ENCODE assay signal across 8 mouse cellular contexts in the genomic region with DNA sequence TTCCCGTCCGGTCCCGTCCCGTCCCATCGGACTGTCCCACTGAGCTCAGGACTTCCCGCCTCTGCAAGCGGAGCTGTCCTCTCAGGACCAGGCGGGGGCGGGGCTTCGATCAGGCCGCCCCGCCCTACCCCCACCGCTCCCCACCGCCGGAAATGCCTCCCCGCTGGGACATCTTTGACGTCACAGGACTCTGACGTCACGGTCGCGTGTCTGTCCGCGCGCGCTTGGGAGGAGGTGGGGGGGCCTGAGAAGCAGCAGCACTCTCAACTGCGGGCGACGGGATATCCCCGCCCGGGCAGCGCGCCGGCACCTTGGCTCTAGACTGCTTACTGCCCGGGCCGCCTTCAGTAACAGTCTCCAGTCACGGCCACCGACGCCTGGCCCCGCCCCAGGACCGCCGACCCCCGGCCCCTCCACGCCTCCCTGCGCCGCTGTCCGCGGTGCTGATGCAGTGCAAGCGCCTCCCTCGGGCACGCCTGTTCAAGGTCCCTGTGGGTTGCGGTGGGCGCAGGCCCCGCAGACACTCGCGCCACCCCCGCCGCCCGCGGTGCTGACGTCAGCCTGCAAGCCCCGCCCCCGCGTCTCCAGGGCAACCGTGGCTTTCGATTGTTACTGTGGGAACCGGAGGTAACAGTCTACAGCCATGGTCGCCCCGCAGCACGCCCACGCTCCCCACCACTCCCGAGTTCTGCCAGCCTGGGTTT. TPM values are rescaled to one million over a fixed set of nuclear protein-coding genes. Genes with fewer than 3 reads are reported as not detected.
A peak's percentile ranks its signal among the peaks of the same experiment; 100 is the strongest.
DNase-seq lines count a peak whose midpoint lies in the region; ATAC-seq and TF ChIP-seq lines count a peak whose summit lies in the region.

No protein-coding gene starts in this region.

- no peak overlapping the region for H3K9ac ChIP-seq in heart, postnatal 0 days (replicated peaks; ENCODE audit: low read depth, low read length)
- peak overlapping the region; percentile 31 for H3K9ac ChIP-seq in liver, embryonic 16.5 days (ENCODE audit: low read depth, low read length)
- peak overlapping the region; percentile 74 for H3K9ac ChIP-seq in neural tube, embryonic 13.5 days

- peak; percentile 68 for ATAC-seq in heart, postnatal 0 days (ENCODE audit: insufficient read depth, low read depth)
- ATAC-seq in liver, embryonic 16.5 days (ENCODE audit: low read depth), result peak; percentile 62
- peak; percentile 61 for ATAC-seq in neural tube, embryonic 13.5 days (ENCODE audit: low read depth)

- H3K27ac ChIP-seq in bone marrow macrophage, adult 2 months (ENCODE audit: insufficient read depth, low read depth, low read length), result no peak overlapping the region
- H3K27ac ChIP-seq in forebrain, embryonic 10.5 days, result peak overlapping the region; percentile 76
- no peak overlapping the region for H3K27ac ChIP-seq in heart, postnatal 0 days (ENCODE audit: low read depth)
- no peak overlapping the region for H3K27ac ChIP-seq in liver, embryonic 16.5 days (ENCODE audit: low read length)
- peak overlapping the region; percentile 89 for H3K27ac ChIP-seq in neural tube, embryonic 13.5 days (replicated peaks)
- peak overlapping the region; percentile 14; the same call in 1 of the 2 replicates for H3K27ac ChIP-seq in testis, adult 2 months (ENCODE audit: control insufficient read depth, insufficient read depth, low read depth, low read length)

- H3K9me3 ChIP-seq in forebrain, embryonic 10.5 days, result no peaks in the 10 kb centered on the region
- H3K9me3 ChIP-seq in heart, postnatal 0 days (replicated peaks; ENCODE audit: control insufficient read depth, low read length), result no peaks in the 10 kb centered on the region
- no peaks in the 10 kb centered on the region for H3K9me3 ChIP-seq in liver, embryonic 16.5 days (replicated peaks; ENCODE audit: control insufficient read depth, low read length)
- H3K9me3 ChIP-seq in neural tube, embryonic 13.5 days, result no peaks in the 10 kb centered on the region

- peak; percentile 96 for DNase-seq in CD4-positive, CD25-positive, alpha-beta regulatory T cell, adult 2 months (ENCODE audit: low read depth, low spot score)
- peak; percentile 86 for DNase-seq in forebrain, embryonic 10.5 days (ENCODE audit: extremely low spot score, low spot score)
- DNase-seq in heart, postnatal 0 days (ENCODE audit: low spot score), result peak; percentile 74
- peak; percentile 93 to 95 for DNase-seq in kidney, postnatal 4 days

- peaks cover 76% of the 10 kb centered on the region for H3K27me3 ChIP-seq in forebrain, embryonic 10.5 days (ENCODE audit: poor library complexity, severe bottlenecking)
- peaks cover 44% of the 10 kb centered on the region for H3K27me3 ChIP-seq in heart, postnatal 0 days (ENCODE audit: control insufficient read depth, insufficient read depth, low read length)
- peaks cover 64% of the 10 kb centered on the region for H3K27me3 ChIP-seq in liver, embryonic 16.5 days (ENCODE audit: control insufficient read depth, insufficient read depth, low read depth, low read length)
- peaks cover 48% of the 10 kb centered on the region for H3K27me3 ChIP-seq in neural tube, embryonic 13.5 days
- peaks cover 2% of the 10 kb centered on the region for H3K27me3 ChIP-seq in testis, adult 2 months (ENCODE audit: control insufficient read depth, insufficient read depth, low read length)

- no peak for TF ChIP-seq EP300 in heart, postnatal 0 days (IDR thresholded peaks at IDR 0.05; ENCODE audit: low read depth)

- WGBS in forebrain, embryonic 10.5 days, result under 1% methylated on average over 69 of the region's 71 CpGs
- WGBS in heart, postnatal 0 days, result under 1% methylated on average over 65 of the region's 71 CpGs
- WGBS in liver, embryonic 16.5 days (ENCODE audit: insufficient replicate concordance), result under 1% methylated on average over 71 of the region's 71 CpGs
- under 1% methylated on average over 61 of the region's 71 CpGs for WGBS in neural tube, embryonic 13.5 days

- peak overlapping the region; percentile 75 for H3K4me2 ChIP-seq in heart, postnatal 0 days (ENCODE audit: low read depth, low read length)
- H3K4me2 ChIP-seq in liver, embryonic 16.5 days (ENCODE audit: low read depth, low read length), result peak overlapping the region; percentile 91
- peak overlapping the region; percentile 91 for H3K4me2 ChIP-seq in neural tube, embryonic 13.5 days

- no peak for TF ChIP-seq CTCF in bone marrow macrophage, adult 2 months (IDR thresholded peaks at IDR 0.05; ENCODE audit: low read depth, low read length)
- no peak for TF ChIP-seq CTCF in heart, postnatal 0 days (IDR thresholded peaks at IDR 0.05; ENCODE audit: low read depth)
- TF ChIP-seq CTCF in testis, adult 2 months (IDR thresholded peaks at IDR 0.05; ENCODE audit: control insufficient read depth, insufficient read depth, insufficient replicate concordance, low read depth, low read length), result no peak

- H3K4me3 ChIP-seq in bone marrow macrophage, adult 2 months (ENCODE audit: insufficient read depth, low read length), result peak overlapping the region; percentile 74
- H3K4me3 ChIP-seq in forebrain, embryonic 10.5 days, result peak overlapping the region; percentile 72
- peak overlapping the region; percentile 58 for H3K4me3 ChIP-seq in heart, postnatal 0 days (ENCODE audit: low read depth, low read length)
- peak overlapping the region; percentile 70 for H3K4me3 ChIP-seq in liver, embryonic 16.5 days (ENCODE audit: low read depth, low read length)
- H3K4me3 ChIP-seq in neural tube, embryonic 13.5 days, result peak overlapping the region; percentile 69
- peak overlapping the region; percentile 68 for H3K4me3 ChIP-seq in testis, adult 2 months (ENCODE audit: control insufficient read depth, low read depth, low read length)

- H3K4me1 ChIP-seq in bone marrow macrophage, adult 2 months (ENCODE audit: control insufficient read depth, insufficient read depth, low read length), result peaks cover 15% of the 10 kb centered on the region
- H3K4me1 ChIP-seq in forebrain, embryonic 10.5 days, result peaks cover 68% of the 10 kb centered on the region
- peaks cover 14% of the 10 kb centered on the region for H3K4me1 ChIP-seq in heart, postnatal 0 days (ENCODE audit: control insufficient read depth, insufficient read depth)
- H3K4me1 ChIP-seq in liver, embryonic 16.5 days (ENCODE audit: control insufficient read depth, low read depth, low read length), result peaks cover 48% of the 10 kb centered on the region
- H3K4me1 ChIP-seq in neural tube, embryonic 13.5 days (replicated peaks), result peaks cover 65% of the 10 kb centered on the region
- peaks cover 13% of the 10 kb centered on the region for H3K4me1 ChIP-seq in testis, adult 2 months (ENCODE audit: control insufficient read depth, insufficient read depth, low read length)

- H3K36me3 ChIP-seq in forebrain, embryonic 10.5 days (replicated peaks), result peaks cover 22% of the 10 kb centered on the region
- no peaks in the 10 kb centered on the region; the same call in 1 of the 2 replicates for H3K36me3 ChIP-seq in heart, postnatal 0 days (replicated peaks; ENCODE audit: control insufficient read depth, insufficient read depth, low read length)
- H3K36me3 ChIP-seq in liver, embryonic 16.5 days (ENCODE audit: control insufficient read depth, insufficient read depth), result no peaks in the 10 kb centered on the region
- H3K36me3 ChIP-seq in neural tube, embryonic 13.5 days, result peaks cover 20% of the 10 kb centered on the region
- no peaks in the 10 kb centered on the region for H3K36me3 ChIP-seq in testis, adult 2 months (ENCODE audit: control insufficient read depth, insufficient read depth, low read length)

- no peak for TF ChIP-seq POLR2A in bone marrow macrophage, adult 2 months (IDR thresholded peaks at IDR 0.05; ENCODE audit: borderline replicate concordance, low read depth, low read length)
- peak; percentile 64; the same call in 1 of the 2 replicates for TF ChIP-seq POLR2A in testis, adult 2 months (IDR thresholded peaks at IDR 0.05; ENCODE audit: control insufficient read depth, low read depth, low read length)

RNA-seq across cellular contexts. Expression of a gene that starts 3.9 kb away (rescaled TPM):
- polyA plus RNA-seq in bone marrow macrophage, adult 2 months (2012; ENCODE audit: insufficient read depth, insufficient read length, missing spikeins), result not detected in 2 replicates
- polyA plus RNA-seq in forebrain, embryonic 10.5 days (2016; fragmentation: Nextera tagmentation; extraction: Ambion mirVana), result 0.12 and 0.21 TPM in 2 replicates
- 17.8 and 19.5 TPM in 2 replicates for total RNA-seq in heart, postnatal 0 days (2014; rRNA removed; ENCODE audit: low replicate concordance)
- polyA plus RNA-seq in heart, postnatal 0 days (2015; fragmentation: Nextera tagmentation; extraction: Ambion mirVana), result 4.8 and 6.1 TPM in 2 replicates
- polyA plus RNA-seq in liver, embryonic 16.5 days (2015; fragmentation: Nextera tagmentation; extraction: Ambion mirVana), result 0.44 and 1.0 TPM in 2 replicates
- 7.4 and 9.2 TPM in 2 replicates for polyA plus RNA-seq in neural tube, embryonic 13.5 days (2015; fragmentation: Nextera tagmentation; extraction: Ambion mirVana)
- polyA plus RNA-seq in testis, adult 2 months (2012; rRNA removed), result 1.3 and 1.7 TPM in 2 replicates

RNA-seq across cellular contexts. Expression of a gene that starts 5.4 kb away (rescaled TPM):
- 13.4 and 17.7 TPM in 2 replicates for polyA plus RNA-seq in bone marrow macrophage, adult 2 months (2012; ENCODE audit: insufficient read depth, insufficient read length, missing spikeins)
- polyA plus RNA-seq in forebrain, embryonic 10.5 days (2016; fragmentation: Nextera tagmentation; extraction: Ambion mirVana), result 33.6 and 34.0 TPM in 2 replicates
- 8.9 and 35.2 TPM in 2 replicates for total RNA-seq in heart, postnatal 0 days (2014; rRNA removed; ENCODE audit: low replicate concordance)
- 12.9 and 13.4 TPM in 2 replicates for polyA plus RNA-seq in heart, postnatal 0 days (2015; fragmentation: Nextera tagmentation; extraction: Ambion mirVana)
- 8.7 and 9.6 TPM in 2 replicates for polyA plus RNA-seq in liver, embryonic 16.5 days (2015; fragmentation: Nextera tagmentation; extraction: Ambion mirVana)
- 18.6 and 20.5 TPM in 2 replicates for polyA plus RNA-seq in neural tube, embryonic 13.5 days (2015; fragmentation: Nextera tagmentation; extraction: Ambion mirVana)
- 9.1 and 10.2 TPM in 2 replicates for polyA plus RNA-seq in testis, adult 2 months (2012; rRNA removed)

RNA-seq across cellular contexts. Expression of a gene that starts 17.8 kb away (rescaled TPM):
- polyA plus RNA-seq in bone marrow macrophage, adult 2 months (2012; ENCODE audit: insufficient read depth, insufficient read length, missing spikeins), result 7.0 and 8.8 TPM in 2 replicates
- 29.5 TPM in 2 replicates for polyA plus RNA-seq in forebrain, embryonic 10.5 days (2016; fragmentation: Nextera tagmentation; extraction: Ambion mirVana)
- 34.4 and 72.1 TPM in 2 replicates for total RNA-seq in heart, postnatal 0 days (2014; rRNA removed; ENCODE audit: low replicate concordance)
- polyA plus RNA-seq in heart, postnatal 0 days (2015; fragmentation: Nextera tagmentation; extraction: Ambion mirVana), result 19.3 and 20.2 TPM in 2 replicates
- 9.1 and 10.6 TPM in 2 replicates for polyA plus RNA-seq in liver, embryonic 16.5 days (2015; fragmentation: Nextera tagmentation; extraction: Ambion mirVana)
- polyA plus RNA-seq in neural tube, embryonic 13.5 days (2015; fragmentation: Nextera tagmentation; extraction: Ambion mirVana), result 13.7 and 15.0 TPM in 2 replicates
- polyA plus RNA-seq in testis, adult 2 months (2012; rRNA removed), result 12.8 and 16.6 TPM in 2 replicates

RNA-seq across cellular contexts. Expression of a gene that starts 20.3 kb away (rescaled TPM):
- polyA plus RNA-seq in bone marrow macrophage, adult 2 months (2012; ENCODE audit: insufficient read depth, insufficient read length, missing spikeins), result 0.91 and 1.6 TPM in 2 replicates
- 1.1 and 1.3 TPM in 2 replicates for polyA plus RNA-seq in forebrain, embryonic 10.5 days (2016; fragmentation: Nextera tagmentation; extraction: Ambion mirVana)
- total RNA-seq in heart, postnatal 0 days (2014; rRNA removed; ENCODE audit: low replicate concordance), result 6.0 and 19.7 TPM in 2 replicates
- 12.2 and 12.8 TPM in 2 replicates for polyA plus RNA-seq in heart, postnatal 0 days (2015; fragmentation: Nextera tagmentation; extraction: Ambion mirVana)
- polyA plus RNA-seq in liver, embryonic 16.5 days (2015; fragmentation: Nextera tagmentation; extraction: Ambion mirVana), result 0.44 and 0.48 TPM in 2 replicates
- polyA plus RNA-seq in neural tube, embryonic 13.5 days (2015; fragmentation: Nextera tagmentation; extraction: Ambion mirVana), result 12.4 and 16.5 TPM in 2 replicates
- 3.1 and 3.3 TPM in 2 replicates for polyA plus RNA-seq in testis, adult 2 months (2012; rRNA removed)

Comparison
In these comparisons a context has a peak if more than half of its experiments do, and no peak if none do; other contexts are left out.
1. H3K27ac ChIP-seq: peak in forebrain, embryonic 10.5 days (single experiment), neural tube, embryonic 13.5 days (single experiment) and testis, adult 2 months (single experiment); none in bone marrow macrophage, adult 2 months (single experiment), heart, postnatal 0 days (single experiment) and liver, embryonic 16.5 days (single experiment).
2. Peak in every context shown above with its lines, with median percentiles within 50 percentile points of each other: DNase-seq, H3K4me3 ChIP-seq, ATAC-seq and H3K4me2 ChIP-seq.